Mouse (Mus musculus): ENCODE data around the gene Sez6l. TPM values are rescaled to one million over a fixed set of nuclear protein-coding genes. Genes with fewer than 3 reads are reported as not detected.

Gene Sez6l
- polyA plus RNA-seq, 1 experiment from 2014 or later = 35.5 TPM

GRCm38 (mm10) chr5:112481946-112482410 lies 95.0 kb downstream of the Sez6l start:
- H3K4me3 ChIP-seq (replicated peaks; ENCODE audit: low read length) = no peak overlapping the region
- H3K9me3 ChIP-seq (ENCODE audit: control insufficient read depth, low read length) = no peaks in the 10 kb centered on the region
- WGBS = 9% methylated on average over 19 of the region's 19 CpGs
- H3K27ac ChIP-seq = peak overlapping the region; percentile 79
- no peaks in the 10 kb centered on the region for H3K27me3 ChIP-seq (ENCODE audit: control insufficient read depth, insufficient read depth, low read length)
- no peaks in the 10 kb centered on the region for H3K36me3 ChIP-seq (replicated peaks; ENCODE audit: control insufficient read depth, insufficient read depth)
- DNase-seq (ENCODE audit: low spot score) (peak; percentile 66), ATAC-seq (ENCODE audit: low FRiP score) (peak; percentile 64)
- H3K9ac ChIP-seq = peak overlapping the region; percentile 9; the same call in 1 of the 2 replicates
- peaks cover 40% of the 10 kb centered on the region for H3K4me1 ChIP-seq (replicated peaks; ENCODE audit: control insufficient read depth, insufficient read depth, low read length)
- peak overlapping the region; percentile 29 for H3K4me2 ChIP-seq (replicated peaks)

GRCm38 (mm10) chr5:112473453-112473852 lies 103.5 kb downstream of the Sez6l start:
- Histone ChIP-seq H3K27ac (no peak overlapping the region), H3K27me3 (ENCODE audit: control insufficient read depth, insufficient read depth, low read length) (no peaks in the 10 kb centered on the region), H3K4me3 (replicated peaks; ENCODE audit: low read length) (no peak overlapping the region), H3K4me2 (replicated peaks) (no peak overlapping the region), H3K9me3 (ENCODE audit: control insufficient read depth, low read length) (no peaks in the 10 kb centered on the region), H3K4me1 (replicated peaks; ENCODE audit: control insufficient read depth, insufficient read depth, low read length) (peaks cover 11% of the 10 kb centered on the region; the same call in 1 of the 2 replicates), H3K9ac (no peak overlapping the region), H3K36me3 (replicated peaks; ENCODE audit: control insufficient read depth, insufficient read depth) (peaks cover 35% of the 10 kb centered on the region)
- no peak for DNase-seq (ENCODE audit: low spot score)
- WGBS = 35% methylated on average over 6 of the region's 6 CpGs
- no peak for ATAC-seq (ENCODE audit: low FRiP score)

GRCm38 (mm10) chr5:112470144-112470543 lies 106.8 kb downstream of the Sez6l start:
- 73% methylated on average over 6 of the region's 6 CpGs for WGBS
- no peaks in the 10 kb centered on the region for H3K9me3 ChIP-seq (ENCODE audit: control insufficient read depth, low read length)

GRCm38 (mm10) chr5:112468986-112469581 lies 107.9 kb downstream of the Sez6l start:
- Histone ChIP-seq H3K9me3 (ENCODE audit: control insufficient read depth, low read length) (no peaks in the 10 kb centered on the region), H3K4me3 (replicated peaks; ENCODE audit: low read length) (no peak overlapping the region), H3K27me3 (ENCODE audit: control insufficient read depth, insufficient read depth, low read length) (no peaks in the 10 kb centered on the region), H3K36me3 (replicated peaks; ENCODE audit: control insufficient read depth, insufficient read depth) (peaks cover 23% of the 10 kb centered on the region), H3K4me2 (replicated peaks) (no peak overlapping the region), H3K4me1 (replicated peaks; ENCODE audit: control insufficient read depth, insufficient read depth, low read length) (peaks cover 5% of the 10 kb centered on the region; the same call in 1 of the 2 replicates), H3K9ac (no peak overlapping the region), H3K27ac (no peak overlapping the region)
- DNase-seq (ENCODE audit: low spot score) (no peak), ATAC-seq (ENCODE audit: low FRiP score) (no peak)
- 79% methylated on average over 4 of the region's 4 CpGs for WGBS

More at GRCm38 (mm10) chr5:112470144-112470543, 106.8 kb downstream of the Sez6l start:
- DNase-seq (ENCODE audit: low spot score) (peak; percentile 58), ATAC-seq (ENCODE audit: low FRiP score) (no peak)
- Histone ChIP-seq H3K27me3 (ENCODE audit: control insufficient read depth, insufficient read depth, low read length) (no peaks in the 10 kb centered on the region), H3K4me3 (replicated peaks; ENCODE audit: low read length) (no peak overlapping the region), H3K4me1 (replicated peaks; ENCODE audit: control insufficient read depth, insufficient read depth, low read length) (peaks cover 5% of the 10 kb centered on the region; the same call in 1 of the 2 replicates), H3K9ac (no peak overlapping the region), H3K4me2 (replicated peaks) (no peak overlapping the region), H3K27ac (no peak overlapping the region), H3K36me3 (replicated peaks; ENCODE audit: control insufficient read depth, insufficient read depth) (peaks cover 32% of the 10 kb centered on the region)

GRCm38 (mm10) chr5:112466331-112466730 lies 110.7 kb downstream of the Sez6l start:
- ATAC-seq (ENCODE audit: low FRiP score) (no peak), DNase-seq (ENCODE audit: low spot score) (peak; percentile 62)
- 34% methylated on average over 6 of the region's 6 CpGs for WGBS
- Histone ChIP-seq H3K9me3 (ENCODE audit: control insufficient read depth, low read length) (no peaks in the 10 kb centered on the region), H3K4me1 (replicated peaks; ENCODE audit: control insufficient read depth, insufficient read depth, low read length) (no peaks in the 10 kb centered on the region; the same call in 1 of the 2 replicates), H3K4me2 (replicated peaks) (no peak overlapping the region), H3K27ac (peak overlapping the region; percentile 26; the same call in 1 of the 2 replicates), H3K4me3 (replicated peaks; ENCODE audit: low read length) (no peak overlapping the region), H3K27me3 (ENCODE audit: control insufficient read depth, insufficient read depth, low read length) (no peaks in the 10 kb centered on the region), H3K36me3 (replicated peaks; ENCODE audit: control insufficient read depth, insufficient read depth) (peaks cover 8% of the 10 kb centered on the region), H3K9ac (no peak overlapping the region)

- WGBS = 48% methylated on average over 3 of the region's 3 CpGs
- Histone ChIP-seq H3K4me1 (replicated peaks; ENCODE audit: control insufficient read depth, insufficient read depth, low read length) (no peaks in the 10 kb centered on the region), H3K27ac (no peak overlapping the region), H3K9me3 (ENCODE audit: control insufficient read depth, low read length) (no peaks in the 10 kb centered on the region), H3K36me3 (replicated peaks; ENCODE audit: control insufficient read depth, insufficient read depth) (peaks cover 9% of the 10 kb centered on the region), H3K4me3 (replicated peaks; ENCODE audit: low read length) (no peak overlapping the region), H3K4me2 (replicated peaks) (no peak overlapping the region), H3K9ac (no peak overlapping the region), H3K27me3 (ENCODE audit: control insufficient read depth, insufficient read depth, low read length) (no peaks in the 10 kb centered on the region)
- DNase-seq (ENCODE audit: low spot score) (no peak), ATAC-seq (ENCODE audit: low FRiP score) (no peak)
Measured at GRCm38 (mm10) chr5:112459903-112460302, 117.1 kb downstream of the Sez6l start.

GRCm38 (mm10) chr5:112454966-112455555 lies 121.9 kb downstream of the Sez6l start:
- H3K36me3 ChIP-seq (replicated peaks; ENCODE audit: control insufficient read depth, insufficient read depth) = peaks cover 12% of the 10 kb centered on the region; the same call in 1 of the 2 replicates
- H3K4me2 ChIP-seq (replicated peaks) = no peak overlapping the region
- ATAC-seq (ENCODE audit: low FRiP score) (no peak), DNase-seq (ENCODE audit: low spot score) (peak; percentile 71)
- no peaks in the 10 kb centered on the region for H3K27me3 ChIP-seq (ENCODE audit: control insufficient read depth, insufficient read depth, low read length)
- no peaks in the 10 kb centered on the region for H3K4me1 ChIP-seq (replicated peaks; ENCODE audit: control insufficient read depth, insufficient read depth, low read length)
- H3K4me3 ChIP-seq (replicated peaks; ENCODE audit: low read length) = no peak overlapping the region
- H3K27ac ChIP-seq = no peak overlapping the region
- H3K9ac ChIP-seq = no peak overlapping the region
- 69% methylated on average over 12 of the region's 12 CpGs for WGBS
- no peaks in the 10 kb centered on the region for H3K9me3 ChIP-seq (ENCODE audit: control insufficient read depth, low read length)

- peaks cover 17% of the 10 kb centered on the region; the same call in 1 of the 2 replicates for H3K36me3 ChIP-seq (replicated peaks; ENCODE audit: control insufficient read depth, insufficient read depth)
- no peak overlapping the region for H3K4me2 ChIP-seq (replicated peaks)
- no peak for ATAC-seq (ENCODE audit: low FRiP score)
- no peak overlapping the region for H3K4me3 ChIP-seq (replicated peaks; ENCODE audit: low read length)
- H3K9ac ChIP-seq = no peak overlapping the region
- DNase-seq (ENCODE audit: low spot score) = no peak
- no peaks in the 10 kb centered on the region for H3K4me1 ChIP-seq (replicated peaks; ENCODE audit: control insufficient read depth, insufficient read depth, low read length)
- H3K27me3 ChIP-seq (ENCODE audit: control insufficient read depth, insufficient read depth, low read length) = no peaks in the 10 kb centered on the region
- no peak overlapping the region for H3K27ac ChIP-seq
- 84% methylated on average over 9 of the region's 9 CpGs for WGBS
- H3K9me3 ChIP-seq (ENCODE audit: control insufficient read depth, low read length) = no peaks in the 10 kb centered on the region
Measured at GRCm38 (mm10) chr5:112453088-112453487, 123.9 kb downstream of the Sez6l start.

- Histone ChIP-seq H3K4me1 (replicated peaks; ENCODE audit: control insufficient read depth, insufficient read depth, low read length) (no peaks in the 10 kb centered on the region), H3K4me3 (replicated peaks; ENCODE audit: low read length) (no peak within 1 kb of the TSS), H3K27me3 (ENCODE audit: control insufficient read depth, insufficient read depth, low read length) (no peaks in the 10 kb centered on the region), H3K4me2 (replicated peaks) (no peak within 1 kb of the TSS), H3K9ac (no peak within 1 kb of the TSS), H3K36me3 (replicated peaks; ENCODE audit: control insufficient read depth, insufficient read depth) (peaks cover 13% of the 10 kb centered on the region; the same call in 1 of the 2 replicates), H3K27ac (no peak within 1 kb of the TSS), H3K9me3 (ENCODE audit: control insufficient read depth, low read length) (no peaks in the 10 kb centered on the region)
- no peak for ATAC-seq (ENCODE audit: low FRiP score)
- DNase-seq (ENCODE audit: low spot score) = no peak
- WGBS = 68% methylated on average over 17 of the region's 18 CpGs
Measured at GRCm38 (mm10) chr5:112448747-112449440, 128.1 kb downstream of the Sez6l start, which contains the start of gene Gm6588. Gene Gm6588, plus strand, starts transcription at chr5:112449426.
